Mouse (Mus musculus) megakaryocyte-erythroid progenitor cell, adult 5-6 weeks (primary cell): ENCODE measurements around the gene Atp11a. TPM values are rescaled to one million over a fixed set of nuclear protein-coding genes. Genes with fewer than 3 reads are reported as not detected.

Experiments
- ATAC-seq: replicated peaks from 2 replicates; pipeline ENCODE4 v1.8.0; 2016; ENCODE audit warnings: mild to moderate bottlenecking, inconsistent platforms; ENCODE audit not compliant: severe bottlenecking, poor library complexity, low FRiP score, low TSS enrichment
- total RNA-seq, 2 experiments: library from RNA; stranded (forward) in 1 of 2; stranded (reverse) in 1 of 2; fragments of 200-1000, 215-1000 nt in 1 of 2; fragments of >200 nt in 1 of 2; fragmentation: Nextera tagmentation in 1 of 2; gene quantifications; 2 replicates each; pipeline ENCODE4 v1.2.3; 2014 to 2017

Atp11a gene
- total RNA-seq, 2 experiments from 2014 or later = 3.5 to 5.5 TPM

DNA sequence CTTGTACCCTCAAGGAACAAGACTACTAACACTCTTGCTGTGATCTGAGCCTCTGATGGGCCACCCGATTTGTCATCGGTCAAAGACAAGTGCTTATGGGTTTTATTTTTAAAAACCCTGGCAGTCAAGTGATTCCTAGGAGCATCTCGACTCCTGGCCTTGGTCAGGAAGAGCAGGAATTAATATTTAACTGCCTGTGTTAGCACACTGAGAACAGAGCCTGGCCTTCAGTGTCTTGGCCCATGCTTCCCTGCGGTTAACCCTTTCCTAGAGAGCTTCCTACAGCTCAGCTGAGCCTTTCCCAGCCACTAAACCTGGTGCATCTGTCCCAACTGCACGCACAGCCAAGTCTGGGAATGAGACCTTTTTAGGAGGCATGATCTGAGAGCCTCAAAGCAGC lies 48.1 kb downstream of the Atp11a start:
- no peak for ATAC-seq

DNA sequence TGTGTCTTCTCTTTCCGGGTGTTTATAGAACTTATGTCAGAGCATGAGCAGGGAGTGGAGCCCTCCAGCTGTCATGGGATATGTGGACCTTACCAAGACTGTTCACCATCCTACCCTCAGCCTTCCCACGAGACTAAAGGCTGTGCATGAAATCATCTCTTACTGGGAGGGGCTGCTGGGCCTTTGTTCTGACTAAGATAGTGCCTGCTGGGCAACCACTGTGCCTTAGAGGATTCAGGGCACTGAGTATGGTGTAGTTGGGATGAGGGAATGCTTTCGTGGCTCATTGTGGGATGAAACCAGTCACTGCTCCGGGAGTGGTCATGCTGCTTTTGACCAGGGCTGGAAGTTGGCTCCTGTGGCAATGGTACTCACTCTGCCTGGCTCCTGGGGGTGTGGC lies 48.8 kb downstream of the Atp11a start:
- ATAC-seq = no peak

DNA sequence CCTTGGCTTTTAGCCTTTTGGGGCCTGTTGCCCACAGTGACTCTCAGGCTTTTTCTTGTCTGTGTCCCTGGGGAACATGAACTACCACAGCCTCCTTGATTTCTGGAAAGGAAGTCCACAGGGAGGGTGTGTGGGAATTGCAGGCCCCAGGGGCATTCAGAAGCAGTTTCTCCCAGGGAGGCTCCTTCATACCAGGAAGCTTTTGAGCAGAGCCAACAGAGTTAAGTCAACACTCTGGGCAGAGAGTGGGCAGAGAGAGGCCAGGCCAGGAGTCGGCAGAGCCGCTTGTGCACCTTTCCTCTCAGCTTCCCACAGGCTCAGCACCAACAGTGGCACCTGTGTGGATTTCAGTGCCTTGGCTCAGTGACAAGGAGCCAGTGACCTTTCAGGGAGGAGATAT lies 51.2 kb downstream of the Atp11a start:
- ATAC-seq = no peak

DNA sequence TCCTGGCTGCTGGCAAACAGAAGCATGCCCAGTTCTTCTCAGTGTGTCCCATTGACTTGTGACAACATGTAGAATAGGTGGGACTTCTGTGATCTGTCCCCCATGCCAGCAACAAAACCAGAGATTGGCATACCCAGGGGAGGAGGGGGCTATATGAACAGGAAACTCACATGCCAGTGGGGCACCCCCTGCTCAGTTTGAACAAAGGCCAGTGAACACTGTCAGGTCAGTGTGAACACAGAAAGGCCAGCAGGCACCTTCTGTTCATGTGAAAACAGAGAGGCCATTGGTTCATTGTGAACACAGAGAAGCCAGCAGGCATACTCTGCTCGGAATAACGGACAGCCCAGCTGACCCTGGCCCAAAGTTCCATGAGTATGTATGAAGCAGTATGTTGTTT lies 52.7 kb downstream of the Atp11a start:
- ATAC-seq = no peak

DNA sequence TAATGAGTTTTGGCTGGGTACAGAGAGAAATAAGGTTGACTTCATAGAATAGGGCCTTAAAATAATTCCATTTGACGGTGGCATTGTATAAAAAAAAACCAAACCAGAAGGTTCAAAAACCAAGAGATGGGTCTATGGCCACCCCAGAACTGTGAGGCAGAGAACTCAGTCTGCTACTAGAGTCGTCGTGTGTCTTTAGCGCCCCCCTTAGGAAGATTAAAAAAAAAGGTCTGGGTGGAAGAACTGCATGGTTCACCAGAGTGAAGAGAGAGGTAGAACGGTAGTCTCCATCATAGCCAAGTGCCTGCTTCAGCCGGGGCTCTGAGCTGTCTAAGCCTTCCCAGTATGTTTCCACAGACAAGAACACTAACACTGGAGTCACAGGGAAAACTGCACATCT lies 54.4 kb downstream of the Atp11a start:
- no peak for ATAC-seq

DNA sequence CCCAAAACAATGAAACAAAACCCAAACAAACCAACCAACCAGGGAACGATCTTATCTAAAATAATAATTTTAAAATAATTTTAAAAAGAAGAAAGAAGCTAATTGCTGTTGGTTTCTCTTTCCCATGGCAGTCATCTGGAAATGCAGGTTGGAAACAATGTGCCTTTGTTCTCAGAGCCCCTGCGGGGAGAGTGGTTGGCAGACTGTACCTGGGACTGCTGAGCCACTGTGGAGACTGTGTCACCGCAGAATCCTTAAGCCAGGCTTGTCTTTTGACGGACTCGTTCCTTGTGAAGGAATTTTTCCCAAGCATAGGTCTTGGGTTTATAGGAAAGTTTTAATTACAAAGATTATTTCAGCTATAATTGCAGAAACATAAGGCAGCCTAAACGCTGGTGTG lies 59.6 kb downstream of the Atp11a start:
- ATAC-seq = no peak

DNA sequence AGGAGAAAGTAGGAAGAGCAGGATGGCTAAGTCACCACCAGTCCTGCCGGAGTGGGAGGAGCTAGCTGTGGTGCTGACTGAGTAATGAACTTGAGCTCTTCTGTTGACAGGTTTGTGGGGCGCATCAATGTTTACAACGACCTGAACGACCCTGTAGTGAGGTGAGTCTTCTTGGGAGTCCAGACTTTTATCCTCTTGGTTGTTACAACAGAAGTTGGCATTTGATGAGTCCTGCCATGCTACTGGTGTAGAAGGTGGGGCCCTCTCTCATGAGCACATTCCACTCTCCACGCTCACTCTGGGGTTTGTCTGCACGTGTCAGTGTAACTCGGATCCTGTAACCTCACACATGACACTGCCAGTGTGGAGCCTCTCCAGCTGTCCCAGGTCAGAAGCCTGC lies 66.1 kb downstream of the Atp11a start:
- no peak for ATAC-seq

DNA sequence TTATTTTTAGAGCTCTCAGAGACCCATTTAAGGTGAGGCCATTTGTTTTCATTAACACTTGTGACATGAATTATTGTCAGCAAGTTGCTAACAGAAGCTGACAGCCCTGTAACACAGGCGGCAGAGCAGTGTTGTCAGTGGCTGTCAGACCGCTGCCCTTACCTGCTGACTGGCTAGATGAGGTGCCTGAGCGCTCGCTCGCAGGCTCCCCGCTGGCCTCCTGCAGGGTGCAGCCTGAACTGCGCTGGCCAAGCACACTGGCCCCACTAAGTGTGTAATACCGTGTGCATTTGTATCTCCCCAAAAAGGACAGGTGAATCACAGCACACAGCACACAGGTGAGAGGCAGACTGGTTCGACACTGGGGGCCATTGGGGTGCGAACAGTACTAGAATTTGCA lies 67.7 kb downstream of the Atp11a start:
- no peak for ATAC-seq

DNA sequence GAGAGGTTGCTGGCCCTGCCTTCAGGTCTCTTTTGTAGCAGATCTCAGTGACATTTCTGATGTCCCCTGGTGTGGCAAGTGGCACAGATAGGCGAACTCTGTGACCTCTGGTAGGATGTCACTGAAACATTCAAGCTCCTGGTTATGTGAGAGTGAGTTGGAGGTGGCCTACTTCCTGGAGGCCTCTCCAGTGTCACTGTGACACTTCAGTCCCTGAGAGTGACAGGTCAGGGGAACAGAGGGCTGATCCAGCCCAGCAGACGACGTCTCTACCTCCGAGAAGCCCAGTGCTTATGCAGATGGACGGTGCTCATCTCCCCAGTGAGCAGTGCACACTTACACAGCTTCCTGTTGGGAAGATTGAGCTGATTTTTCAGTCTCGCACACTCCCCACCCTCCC lies 68.4 kb downstream of the Atp11a start:
- no peak for ATAC-seq

DNA sequence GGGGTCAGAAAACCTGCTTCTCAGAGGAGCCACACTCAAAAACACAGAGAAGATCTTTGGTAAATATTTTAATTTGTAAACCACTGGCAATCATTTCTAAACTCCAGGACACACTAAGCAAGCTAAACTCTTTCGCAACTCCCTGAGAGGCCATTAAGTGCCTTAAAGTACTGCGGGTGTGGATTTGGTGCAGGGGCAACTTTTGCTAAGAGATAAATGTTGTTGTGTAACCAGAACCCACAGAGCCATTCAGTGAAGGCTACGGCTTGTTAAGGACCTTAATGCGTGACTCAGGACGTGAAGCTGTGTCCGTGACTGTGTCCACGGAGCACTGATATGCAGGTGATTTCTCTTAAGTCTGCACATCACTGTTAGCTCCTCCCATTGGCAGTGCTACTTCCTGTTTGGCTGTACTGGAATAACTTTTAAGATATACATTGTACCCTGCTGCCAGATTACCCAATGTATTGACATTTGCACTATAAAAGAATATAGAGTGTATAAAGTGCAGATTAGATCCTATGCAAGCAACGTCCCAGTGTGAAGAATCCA lies 68.9 kb downstream of the Atp11a start:
- no peak for ATAC-seq

DNA sequence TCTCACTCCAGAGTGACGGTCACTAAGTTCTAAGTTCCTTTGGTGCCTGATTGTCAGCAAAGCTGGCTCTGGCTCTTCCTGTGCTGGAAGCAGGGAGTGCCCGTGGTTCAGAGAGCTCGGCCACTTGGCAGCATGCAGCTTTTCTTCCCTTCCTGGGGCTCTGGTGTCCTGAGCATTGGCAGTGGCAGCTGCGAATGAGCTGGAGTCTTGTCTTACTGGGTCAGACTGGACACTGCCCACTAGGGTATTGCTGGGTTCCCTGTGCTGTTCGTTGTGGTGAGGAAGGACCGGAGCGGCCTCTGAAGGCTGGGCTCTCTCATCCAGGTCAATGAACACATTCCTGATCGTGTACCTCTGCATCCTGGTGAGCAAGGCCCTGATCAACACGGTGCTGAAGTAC lies 70.3 kb downstream of the Atp11a start:
- ATAC-seq = no peak

DNA sequence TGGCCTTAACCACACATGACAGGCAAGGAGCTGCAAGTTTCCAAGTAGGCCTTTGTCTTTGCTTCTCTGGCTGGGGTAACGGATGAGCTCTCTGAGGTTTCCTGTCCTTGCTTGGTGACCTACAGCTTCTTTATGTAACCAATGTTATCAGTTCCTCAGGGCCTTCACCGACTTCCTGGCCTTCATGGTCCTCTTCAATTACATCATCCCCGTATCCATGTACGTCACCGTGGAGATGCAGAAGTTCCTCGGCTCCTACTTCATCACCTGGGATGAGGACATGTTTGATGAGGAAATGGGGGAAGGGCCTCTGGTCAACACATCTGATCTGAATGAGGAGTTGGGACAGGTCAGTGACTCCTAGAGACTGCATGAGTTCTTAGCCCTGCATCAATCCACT lies 71.5 kb downstream of the Atp11a start:
- no peak for ATAC-seq

DNA sequence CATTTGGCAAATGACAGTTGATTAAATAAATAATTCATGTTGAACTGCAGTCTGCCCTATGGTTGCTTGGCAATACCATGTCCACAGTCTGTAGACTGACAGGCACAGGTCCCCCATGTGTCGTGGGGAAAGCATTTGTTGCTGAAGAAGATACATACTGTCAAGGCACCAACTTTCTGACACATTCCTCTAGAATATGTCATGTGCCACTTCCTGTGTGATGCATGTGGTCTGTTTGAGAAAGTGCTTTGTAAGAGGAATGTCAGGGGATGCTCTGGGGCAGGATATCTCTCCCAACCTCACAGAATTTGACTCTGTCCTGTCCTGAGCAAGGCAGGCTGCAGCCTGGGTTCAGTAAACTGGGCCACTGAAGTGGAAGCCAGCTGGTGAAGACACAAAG lies 72.6 kb downstream of the Atp11a start:
- no peak for ATAC-seq

DNA sequence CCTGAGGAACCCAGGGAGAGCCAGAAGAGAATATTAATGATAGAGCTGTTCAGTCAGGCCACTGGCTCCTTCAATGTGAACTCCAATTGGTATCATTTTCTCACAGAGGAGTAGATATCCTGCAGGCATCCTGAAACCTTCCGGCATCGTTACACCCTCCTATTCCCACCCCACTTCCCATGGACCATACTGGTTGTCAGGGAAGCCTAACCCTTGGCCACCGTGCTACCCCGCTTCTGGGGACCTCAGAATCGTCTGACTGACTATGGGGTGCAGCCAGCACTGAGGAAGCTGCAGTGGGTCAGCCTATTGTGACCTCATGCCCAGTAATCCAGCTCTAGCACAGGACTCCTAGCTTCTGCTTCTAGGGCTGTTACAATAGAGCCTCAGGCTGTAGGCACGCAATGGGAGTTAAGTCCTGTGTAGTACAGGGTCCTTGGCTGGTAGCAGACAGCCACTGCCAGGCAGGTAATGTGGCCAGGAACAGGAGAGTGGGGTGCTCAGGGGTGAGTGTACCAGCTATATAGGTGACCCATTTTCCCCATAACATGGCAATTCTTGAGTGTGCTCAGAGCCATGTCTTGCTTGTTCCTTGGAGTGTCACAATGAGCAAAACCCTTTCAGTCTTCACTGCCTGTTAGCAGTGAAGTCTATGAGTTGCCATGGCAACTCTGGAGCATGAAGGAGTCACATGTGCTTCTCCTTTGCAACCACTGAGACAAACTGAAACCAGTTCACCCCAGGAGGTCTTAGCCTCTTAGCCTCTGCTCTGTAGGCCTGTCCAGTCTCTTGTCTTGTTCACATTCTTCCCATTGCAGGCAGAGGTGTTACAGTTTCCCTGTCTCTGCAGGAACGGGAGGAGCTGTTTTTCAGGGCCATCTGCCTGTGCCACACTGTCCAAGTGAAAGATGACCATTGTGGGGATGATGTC lies 75.1 kb downstream of the Atp11a start:
- ATAC-seq = no peak

DNA sequence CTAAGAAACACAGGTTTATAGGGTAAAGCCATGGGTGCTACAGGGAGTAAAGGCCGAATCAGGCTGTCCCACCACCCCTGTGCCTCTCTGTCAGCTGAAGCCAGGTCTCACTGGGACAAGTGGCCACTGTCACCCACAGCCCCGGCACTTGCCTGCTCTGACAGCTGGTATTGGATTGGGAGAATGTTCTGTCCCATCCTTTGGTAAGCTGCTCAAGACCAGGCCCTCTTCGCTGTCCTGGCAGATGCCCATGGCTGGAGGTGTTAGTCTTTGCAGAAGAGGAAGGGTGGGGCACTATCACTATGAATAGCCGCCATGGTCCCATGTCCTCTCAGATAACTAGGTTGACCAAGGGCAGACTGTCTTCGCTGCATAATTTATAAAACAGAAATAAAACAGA lies 76.8 kb downstream of the Atp11a start:
- no peak for ATAC-seq

DNA sequence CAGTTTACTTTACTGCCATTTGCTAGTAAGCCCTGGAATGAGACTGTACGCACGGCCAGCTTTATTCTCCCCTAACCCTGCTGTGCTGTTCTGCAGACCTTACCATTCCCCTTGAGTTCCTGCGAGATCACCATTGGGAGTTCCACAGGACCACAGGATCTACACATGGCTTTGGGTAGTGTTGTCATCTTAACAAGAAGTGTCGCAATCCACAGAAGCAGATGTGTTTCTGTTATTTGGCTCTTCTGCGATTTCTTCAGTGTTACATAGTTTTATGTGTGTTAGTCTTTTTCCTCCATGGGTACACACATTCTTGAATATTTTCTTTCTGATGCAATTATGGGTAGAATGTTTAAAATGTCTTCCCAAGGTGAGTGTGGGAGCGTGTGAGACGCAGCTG lies 84.0 kb downstream of the Atp11a start:
- ATAC-seq = no peak

DNA sequence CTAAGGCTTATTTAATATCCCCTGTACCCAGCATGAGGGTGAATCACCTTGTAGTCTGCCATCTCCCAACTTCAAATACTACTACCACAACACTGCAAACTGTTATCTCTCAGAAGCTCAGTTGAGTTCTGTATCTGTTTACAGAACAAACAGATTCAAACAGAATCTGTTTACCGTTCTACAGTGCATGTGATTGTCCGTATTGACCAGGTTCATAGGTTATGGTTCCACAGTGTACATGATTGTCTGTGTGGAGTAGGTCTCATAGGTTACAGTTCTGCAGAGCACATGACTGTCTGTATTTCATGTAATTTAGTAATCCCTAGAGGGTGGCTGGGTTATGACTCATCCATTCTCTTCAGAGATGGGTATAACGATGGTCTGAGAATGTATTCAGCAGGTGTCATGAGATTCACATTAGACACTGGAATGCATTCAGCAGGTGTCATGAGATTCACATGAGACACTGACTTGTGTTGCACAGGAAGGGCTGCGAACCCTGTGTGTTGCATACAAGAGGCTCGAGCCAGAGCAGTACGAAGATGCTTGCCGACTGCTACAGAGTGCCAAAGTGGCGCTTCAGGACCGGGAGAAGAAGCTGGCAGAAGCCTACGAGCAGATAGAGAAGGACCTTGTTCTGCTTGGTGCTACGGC lies 85.7 kb downstream of the Atp11a start:
- no peak for ATAC-seq

DNA sequence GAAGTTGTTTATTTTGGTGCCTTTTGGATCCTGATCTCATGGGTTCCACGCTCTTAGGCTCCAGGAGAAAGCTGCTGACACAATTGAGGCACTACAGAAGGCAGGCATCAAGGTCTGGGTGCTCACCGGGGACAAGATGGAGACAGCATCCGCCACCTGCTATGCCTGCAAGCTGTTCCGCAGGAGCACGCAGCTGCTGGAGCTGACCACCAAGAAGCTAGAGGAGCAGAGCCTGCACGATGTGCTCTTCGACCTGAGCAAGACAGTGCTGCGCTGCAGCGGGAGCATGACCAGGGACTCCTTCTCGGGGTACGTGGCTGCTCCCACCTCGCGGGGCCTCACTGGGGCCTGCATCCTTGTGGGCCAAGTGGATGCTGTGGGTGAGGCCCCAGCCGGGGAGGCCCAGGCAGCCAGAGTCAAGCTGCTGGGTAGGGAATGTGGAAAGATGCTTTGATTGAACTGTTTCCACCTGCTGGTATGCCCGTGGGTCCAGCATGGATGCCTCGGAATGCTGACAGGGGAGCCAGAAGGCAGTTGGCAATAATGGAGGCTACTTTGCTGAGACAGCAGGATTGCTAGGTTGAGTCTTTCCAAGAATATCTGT lies 87.6 kb downstream of the Atp11a start:
- ATAC-seq = no peak

DNA sequence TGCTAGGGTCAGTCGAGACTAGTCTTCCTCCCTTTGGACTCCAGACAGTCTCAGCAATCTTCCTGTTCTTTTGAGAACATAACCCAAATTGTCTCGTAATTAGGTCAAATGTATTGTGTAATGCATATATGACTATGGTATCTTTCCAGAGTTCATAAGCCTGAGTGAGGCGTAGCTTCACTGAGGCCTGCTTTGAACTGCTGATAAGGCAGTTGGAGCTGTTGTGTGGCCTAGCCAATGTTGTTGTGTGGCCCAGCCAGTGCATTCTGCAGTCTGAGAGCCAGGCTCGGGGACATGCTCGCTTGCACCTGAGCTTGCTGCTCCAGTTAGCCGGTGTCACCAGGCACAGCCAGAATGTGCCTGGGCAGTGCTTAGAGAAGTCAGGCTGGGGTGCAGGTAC lies 89.6 kb downstream of the Atp11a start:
- ATAC-seq = no peak

DNA sequence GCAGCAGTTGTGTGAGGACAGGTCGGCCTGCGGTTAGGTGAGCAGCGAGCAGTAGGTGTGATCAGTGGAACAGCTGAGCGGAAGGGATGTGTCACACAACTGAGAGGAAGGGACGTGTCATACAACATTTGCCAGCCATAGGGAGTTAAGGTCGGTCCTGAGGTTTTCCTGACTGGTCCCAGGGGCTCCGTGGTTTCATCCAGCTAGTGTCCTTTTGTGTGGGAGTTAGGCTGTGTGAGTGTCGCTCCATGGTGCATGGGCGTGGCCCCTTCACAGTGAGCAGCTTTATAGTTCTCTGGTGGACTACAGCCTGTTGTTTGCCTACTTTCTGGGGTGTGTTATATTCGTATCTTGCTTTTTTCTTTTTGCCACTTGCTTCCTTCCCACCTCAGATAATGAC lies 94.4 kb downstream of the Atp11a start:
- no peak for ATAC-seq
